Mouse (Mus musculus) left cerebral cortex, adult 18-20 months (tissue): ENCODE results near the gene Ccdc102a. TPM values are rescaled to one million over a fixed set of nuclear protein-coding genes. Genes with fewer than 3 reads are reported as not detected.
"Not testable (repeated sequence)": the region's sequence is repeated elsewhere in the genome, so short reads cannot be mapped to it uniquely, and the experiment has no call there.

Experiments
- DNase-seq, 2 experiments: peaks; one replicate each; pipeline ENCODE4 v3.0.0; 2021 to 2022; ENCODE audit warnings: low spot score in 2 of 2, mixed read lengths in 1 of 2
- total RNA-seq, 2 experiments: library from RNA; stranded (reverse); gene quantifications; 2 replicates each; pipeline ENCODE4 v1.2.3; 2021

Ccdc102a gene
- total RNA-seq, 2 experiments from 2014 or later: 1.5 to 1.9 TPM

DNA sequence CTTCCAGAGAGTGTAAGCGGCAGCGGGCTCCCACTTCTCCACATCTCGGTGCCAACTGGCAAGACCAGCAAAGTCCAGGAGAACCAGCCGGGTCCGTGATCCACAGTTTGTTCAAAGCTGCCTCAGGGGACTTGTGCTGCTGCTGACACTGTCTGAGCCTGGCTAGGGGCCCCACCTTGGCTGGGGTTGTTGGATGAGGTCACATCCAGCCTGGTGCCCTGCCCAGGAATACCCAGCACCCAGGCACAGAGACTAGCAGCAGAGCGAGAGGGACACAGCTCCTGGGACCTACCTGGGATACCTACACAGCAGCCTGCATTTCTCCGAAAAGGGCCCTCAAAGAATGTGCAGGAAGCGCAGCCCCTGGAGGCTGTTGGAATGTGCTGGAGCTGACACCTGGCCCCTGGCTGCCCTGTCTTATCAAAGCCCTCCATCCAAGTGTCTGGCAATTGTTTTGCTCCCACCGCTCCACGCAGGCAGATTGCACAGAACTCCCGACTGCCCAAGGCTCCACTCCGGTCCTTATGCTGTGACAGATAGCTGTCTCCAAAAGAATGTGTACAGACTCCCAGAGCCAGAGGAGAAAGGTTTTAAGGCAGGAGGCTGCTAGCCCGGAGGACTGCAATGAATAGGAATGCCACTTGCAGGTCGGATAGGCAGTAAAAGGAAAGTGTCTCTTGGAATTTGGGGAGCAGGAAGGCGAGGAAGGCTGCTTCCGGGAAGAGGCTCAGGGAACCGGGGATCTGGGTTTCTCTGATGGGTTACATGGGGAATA lies 42.6 kb downstream of the Ccdc102a start:
- DNase-seq: no peak

GRCm38 (mm10) chr8:94874358-94874757 lies 43.5 kb downstream of the Ccdc102a start:
- DNase-seq: peak; percentile 73

DNA sequence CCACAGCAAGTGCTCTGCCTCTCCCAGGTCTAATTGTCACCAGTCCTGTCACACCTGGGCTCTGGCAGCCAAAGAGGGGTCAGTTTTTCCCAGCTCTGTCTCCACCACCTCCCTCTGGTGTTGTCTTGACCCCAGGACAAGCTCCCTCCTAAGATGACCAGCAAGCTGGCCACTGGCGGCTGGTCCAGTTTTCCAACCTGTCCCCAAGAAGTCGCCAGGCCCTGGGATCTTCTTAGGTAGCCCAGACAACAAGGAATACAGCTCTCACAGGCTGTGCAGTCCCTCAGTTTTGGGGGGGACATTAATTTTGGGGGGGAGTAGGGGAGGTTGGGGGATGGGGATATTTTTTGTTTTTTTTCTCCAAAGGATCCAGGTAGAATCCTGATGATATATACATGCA lies 45.3 kb downstream of the Ccdc102a start:
- DNase-seq: no peak

- no peak for DNase-seq
Measured at GRCm38 (mm10) chr8:94872156-94872555, 45.7 kb downstream of the Ccdc102a start.

DNA sequence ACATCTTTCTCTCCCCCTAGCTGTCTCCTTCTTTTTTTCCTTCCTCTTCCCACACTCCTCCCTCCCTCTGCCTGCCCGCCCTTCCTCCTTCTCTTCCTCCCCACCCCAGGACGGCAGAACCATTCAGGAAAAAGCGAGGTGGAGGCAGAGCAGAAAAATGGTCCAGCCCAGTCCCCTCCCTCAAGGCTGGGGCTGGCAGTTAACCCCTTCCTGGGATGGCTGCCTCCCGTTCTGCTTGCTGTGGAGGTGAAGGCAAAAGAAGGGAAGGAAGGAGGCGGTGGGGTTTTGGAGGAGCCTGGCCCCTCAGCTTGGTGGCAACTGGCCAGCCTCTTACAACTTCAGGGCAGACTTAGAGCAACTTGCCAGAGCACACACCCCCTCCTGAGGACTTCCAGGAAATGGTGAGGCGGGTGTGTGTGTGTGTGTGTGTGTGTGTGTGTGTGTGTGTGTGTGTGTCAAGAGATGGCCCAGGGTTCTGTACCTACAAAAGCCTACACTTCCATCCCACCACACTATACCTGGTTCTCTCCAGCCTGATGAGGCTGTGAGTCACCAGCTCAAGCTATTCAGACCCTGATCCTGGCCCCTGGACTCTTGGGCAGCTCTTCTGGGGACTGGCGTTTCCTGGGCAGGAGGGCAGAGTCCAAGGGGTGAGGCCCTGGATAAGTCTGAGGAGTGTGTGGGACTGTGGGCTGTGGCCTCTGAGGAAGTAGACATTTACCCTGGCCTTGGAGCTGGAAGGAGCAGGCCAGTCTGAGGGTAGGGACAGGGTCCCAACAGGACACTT lies 46.6 kb downstream of the Ccdc102a start:
- DNase-seq: peak; percentile 49 to 64

DNA sequence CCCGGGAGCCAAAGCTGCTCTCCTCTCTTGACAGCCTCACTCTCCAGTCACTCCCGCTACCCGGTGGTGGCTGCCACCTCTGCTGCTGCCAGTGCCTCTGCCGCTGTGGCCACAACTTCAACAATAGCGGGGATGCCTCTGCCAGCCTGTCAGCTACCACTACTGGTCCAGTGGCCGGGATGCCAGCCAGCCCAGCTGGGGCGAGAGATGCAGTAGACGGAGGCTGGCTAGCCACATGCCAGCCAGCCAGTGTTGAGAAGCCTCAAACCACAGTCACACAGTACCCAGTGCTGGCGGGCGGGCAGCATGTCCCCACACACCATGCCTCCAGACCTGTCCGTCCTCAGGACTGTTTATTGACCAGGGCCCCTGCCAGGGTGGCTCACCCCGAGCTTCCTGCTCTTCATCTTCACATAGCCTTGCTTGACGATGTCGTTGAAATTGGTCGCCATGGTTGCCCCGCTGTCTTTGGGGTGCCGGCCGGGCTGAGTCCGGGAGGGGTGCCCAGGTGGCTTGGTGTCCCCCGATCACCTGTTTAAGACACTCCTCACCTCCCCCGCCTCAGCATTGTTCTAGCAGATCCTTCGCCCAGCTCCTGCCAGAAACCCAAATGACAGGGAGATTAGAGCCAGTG lies 47.3 kb downstream of the Ccdc102a start:
- DNase-seq: peak; percentile 58 to 70

GRCm38 (mm10) chr8:94870003-94870402 lies 47.9 kb downstream of the Ccdc102a start:
- DNase-seq: no peak

DNA sequence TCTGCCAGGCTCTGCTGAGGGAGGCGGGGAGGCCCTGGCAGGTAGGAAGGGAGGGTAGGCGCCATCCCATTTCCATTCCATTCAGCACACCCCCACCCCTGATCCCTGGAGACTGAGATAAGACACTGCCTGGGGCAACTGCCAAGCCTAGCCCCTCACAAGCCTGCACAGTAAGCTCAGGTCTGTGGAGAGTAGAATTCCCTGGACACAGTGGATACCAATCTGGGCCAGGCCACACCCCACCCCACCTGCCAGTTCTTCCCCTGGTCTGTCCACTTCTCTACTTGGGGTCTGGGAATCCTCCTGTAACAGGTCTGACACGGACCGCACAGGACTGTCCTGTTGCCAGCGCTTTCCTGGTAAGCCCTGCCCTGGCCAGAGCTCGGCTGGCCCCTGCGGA lies 48.8 kb downstream of the Ccdc102a start:
- no peak for DNase-seq

DNA sequence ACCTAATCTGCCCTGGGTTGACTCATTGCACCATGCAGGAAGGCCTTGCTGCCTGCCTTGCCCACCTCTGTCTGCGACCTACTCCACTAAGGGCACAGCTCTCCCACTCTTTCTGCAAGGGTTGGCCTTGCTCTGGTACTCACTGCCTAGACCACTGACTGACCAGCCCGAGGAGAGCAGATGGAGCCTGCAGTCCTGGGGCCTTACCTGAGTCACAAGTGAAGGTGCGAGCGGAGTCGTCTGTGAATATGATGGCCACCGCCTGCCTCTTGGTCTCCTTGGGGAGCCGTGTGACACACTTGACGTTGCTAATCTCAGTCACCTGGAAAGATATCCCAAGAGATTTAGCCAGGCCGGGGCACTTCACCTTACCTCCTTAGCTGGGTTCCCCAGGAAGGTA lies 51.0 kb downstream of the Ccdc102a start:
- DNase-seq: no peak

GRCm38 (mm10) chr8:94865292-94865691 lies 52.6 kb downstream of the Ccdc102a start:
- DNase-seq: no peak

DNA sequence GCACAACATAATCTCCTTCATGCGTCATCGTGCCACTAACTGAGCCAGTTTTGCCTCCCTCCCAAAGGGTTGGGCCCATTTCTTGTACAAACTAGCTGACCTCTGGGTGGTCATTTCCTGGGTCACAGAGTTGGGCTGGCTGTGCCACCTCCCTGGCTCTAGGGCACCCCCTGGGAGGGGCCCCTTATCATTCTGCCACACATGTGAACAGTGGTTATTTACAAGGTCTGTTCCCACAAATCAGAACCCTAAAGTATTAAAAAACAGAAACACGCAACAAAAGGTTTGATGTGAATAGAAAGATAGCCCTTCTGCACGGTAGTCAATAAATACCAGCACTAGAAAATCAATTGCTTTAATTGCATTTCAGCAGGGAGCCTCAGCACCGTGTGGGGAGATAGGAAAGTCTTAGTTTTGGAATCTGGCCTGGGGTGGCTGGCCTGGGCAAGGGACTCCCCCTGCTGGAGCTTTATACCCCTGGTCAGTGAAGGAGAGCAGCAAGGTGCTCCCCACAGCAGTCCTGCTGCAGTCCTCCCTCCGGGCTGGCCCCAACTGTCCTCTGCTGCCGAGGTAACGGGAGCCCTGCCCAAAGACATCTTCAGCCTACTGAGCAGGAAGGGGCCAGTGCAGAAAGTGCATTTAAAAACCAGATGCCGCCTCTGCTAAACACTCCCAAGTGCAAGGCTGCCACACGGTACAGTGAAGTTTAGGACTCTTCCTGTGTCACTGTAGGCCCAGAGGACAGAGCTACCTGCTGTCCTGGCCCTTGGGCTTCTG lies 53.8 kb downstream of the Ccdc102a start:
- no peak for DNase-seq

DNA sequence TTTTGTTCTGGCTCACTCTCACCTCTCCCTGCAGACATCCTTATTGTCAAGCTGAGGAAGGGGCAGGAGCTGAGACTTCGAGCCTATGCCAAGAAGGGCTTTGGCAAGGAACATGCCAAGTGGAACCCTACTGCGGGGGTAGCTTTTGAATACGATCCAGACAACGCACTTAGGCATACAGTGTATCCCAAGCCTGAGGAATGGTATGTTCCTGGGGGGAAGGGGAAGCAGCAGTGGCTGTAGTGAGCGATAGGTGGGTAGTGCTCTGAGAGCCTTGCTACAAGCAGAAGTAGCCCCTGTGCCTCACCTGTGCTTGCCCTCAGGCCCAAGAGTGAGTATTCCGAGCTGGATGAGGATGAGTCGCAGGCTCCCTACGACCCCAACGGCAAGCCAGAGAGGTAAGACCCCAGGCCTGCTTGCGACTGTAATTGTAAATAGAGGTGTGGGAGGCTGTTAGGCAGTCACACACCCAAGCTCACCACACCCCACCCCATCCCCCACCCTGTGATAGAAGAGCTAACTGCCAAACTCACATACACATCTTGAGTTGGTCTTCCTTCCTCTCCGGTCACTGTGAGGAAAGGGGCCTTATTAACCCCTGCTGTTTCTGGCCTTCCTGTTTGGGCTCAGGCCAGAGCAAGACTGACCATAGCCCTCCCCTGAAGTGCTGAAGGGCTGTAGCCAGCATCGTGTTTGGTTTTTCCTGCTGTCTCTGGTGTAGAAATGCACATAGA lies 55.2 kb downstream of the Ccdc102a start:
- DNase-seq: no peak

DNA sequence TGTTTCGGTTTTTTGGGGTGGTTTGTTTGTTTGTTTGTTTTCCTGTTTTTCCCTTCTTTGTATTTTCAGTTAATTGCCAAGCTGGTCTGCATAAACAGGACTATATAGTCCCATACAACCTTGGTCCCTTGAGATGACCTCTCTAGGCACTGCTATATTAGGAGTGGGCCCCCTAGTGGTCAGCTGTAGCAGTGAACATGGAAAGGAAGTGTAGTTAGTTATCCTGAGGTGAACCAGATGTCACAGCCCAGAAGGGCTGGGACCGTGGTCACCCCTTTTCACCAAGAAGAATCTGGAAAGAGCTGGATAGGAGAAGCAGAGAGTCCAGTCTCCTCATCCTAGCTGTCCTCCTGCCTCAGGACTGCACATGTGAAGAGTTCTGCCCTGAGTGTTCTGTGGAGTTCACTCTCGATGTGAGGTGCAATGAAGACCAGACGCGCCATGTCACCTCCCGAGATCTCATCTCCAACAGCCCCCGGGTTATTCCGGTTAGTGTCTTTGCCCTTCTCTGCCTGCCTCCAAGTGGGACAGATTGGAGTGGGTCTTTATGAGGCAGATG lies 56.5 kb downstream of the Ccdc102a start:
- peak in 1 of 2 experiments; percentile 64 for DNase-seq

DNA sequence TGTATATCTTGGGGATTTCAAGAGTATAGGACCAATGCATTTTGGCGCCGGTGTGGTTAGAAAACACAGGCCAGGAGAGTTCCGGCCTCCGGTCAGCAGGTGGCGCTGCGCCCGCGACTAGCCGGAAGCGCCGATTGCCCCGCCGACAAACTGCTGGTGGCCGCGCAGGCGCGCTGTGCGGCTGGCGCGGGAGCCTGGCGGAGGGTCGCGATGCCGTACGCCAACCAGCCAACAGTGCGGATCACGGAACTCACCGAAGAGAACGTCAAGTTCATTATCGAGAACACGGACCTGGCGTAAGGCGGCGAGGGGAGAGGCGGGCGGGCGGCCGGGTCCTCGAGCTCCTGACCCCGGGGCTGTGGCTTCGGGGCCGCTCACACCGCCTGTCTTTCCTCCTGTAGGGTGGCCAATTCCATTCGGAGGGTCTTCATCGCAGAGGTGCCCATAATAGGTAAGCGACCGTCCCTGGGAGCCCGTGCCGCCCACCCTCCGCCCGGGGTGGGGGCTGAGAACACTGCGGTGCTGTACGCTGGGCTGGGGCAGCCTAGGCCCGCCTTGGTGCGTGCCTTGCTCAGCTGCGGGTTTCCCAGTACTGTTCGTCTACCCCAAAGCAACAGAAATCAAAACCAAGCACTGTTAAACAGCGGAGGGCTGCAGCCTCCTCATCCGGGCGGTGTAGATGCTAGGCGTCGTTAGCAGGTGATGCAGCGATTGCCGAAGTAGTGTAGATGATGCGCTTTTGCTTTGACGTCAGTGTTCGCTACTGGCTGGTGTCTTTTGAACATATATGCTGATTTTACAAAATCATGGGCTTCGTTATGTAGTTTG lies 60.3 kb downstream of the Ccdc102a start, which contains the start of gene Polr2c:
Gene Polr2c, plus strand, starts transcription at position 105 of the 828 bp plus-strand sequence.
- DNase-seq: peak; percentile 93 to 96

DNA sequence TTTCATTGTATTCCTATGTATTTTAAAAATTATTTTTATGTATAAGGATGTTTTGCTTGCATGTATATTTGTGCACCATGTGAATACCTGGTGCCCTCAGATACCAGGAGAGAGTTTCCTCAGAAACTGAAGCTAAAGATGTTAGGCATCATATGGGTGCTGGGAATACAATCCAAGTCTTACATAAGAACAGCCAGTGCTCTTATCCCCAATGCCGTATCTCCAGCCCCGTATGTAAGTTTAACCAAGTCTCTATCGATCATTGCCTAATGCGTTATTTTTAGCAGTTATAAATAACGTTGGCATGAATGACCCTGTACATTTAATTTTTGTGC lies 60.9 kb downstream of the Ccdc102a start:
- DNase-seq: no peak

DNA sequence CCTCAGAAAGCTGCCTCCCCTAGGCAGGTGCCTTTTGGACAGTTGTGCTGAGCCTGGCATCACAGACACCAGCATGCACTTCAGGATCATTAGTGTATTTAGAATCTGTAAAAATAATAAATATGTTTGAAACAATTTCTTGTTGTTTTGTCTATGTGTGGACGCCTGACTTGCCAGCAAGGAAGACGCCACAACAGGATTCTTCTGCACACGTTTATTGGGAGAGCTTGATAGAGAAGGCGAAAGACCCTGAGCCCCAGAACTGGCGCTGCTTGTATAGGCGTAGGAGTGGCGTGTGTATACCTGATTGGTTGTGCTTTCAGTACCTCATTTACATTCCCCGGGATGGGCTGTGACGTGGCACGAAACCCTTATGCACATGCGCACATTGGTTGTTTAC lies 63.1 kb downstream of the Ccdc102a start:
- not testable (repeated sequence) for DNase-seq
